Mouse (Mus musculus) testis, postnatal 14 days (tissue): ENCODE data around the gene Fam47c.

ENCODE experiments used
- DNase-seq: peaks from one replicate; pipeline ENCODE4 v3.0.0; 2021; ENCODE audit warnings: low spot score

Gene Fam47c

DNA sequence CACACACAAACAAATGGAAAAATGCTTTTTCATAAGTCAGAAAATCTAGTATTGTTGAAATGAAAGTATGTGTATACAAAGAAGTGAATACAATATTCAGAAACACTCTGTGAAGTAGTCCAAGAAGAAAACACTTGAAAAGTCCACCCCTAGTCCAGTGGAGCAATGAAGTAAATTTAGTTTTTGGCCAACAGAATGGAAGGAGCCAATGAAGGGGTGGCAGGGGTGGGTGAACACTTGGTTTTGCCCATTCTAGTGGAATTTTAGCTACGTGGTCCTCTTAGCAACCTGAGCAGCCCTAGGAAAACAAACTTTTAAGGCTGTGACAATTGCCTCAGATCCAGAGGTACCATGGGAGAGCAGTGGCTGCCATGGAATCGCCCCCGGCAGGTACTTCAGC, at the start of gene Fam47c:
Gene Fam47c (plus strand): TSS at position 301 of the 400 bp plus-strand sequence.
- DNase-seq = no peak

DNA sequence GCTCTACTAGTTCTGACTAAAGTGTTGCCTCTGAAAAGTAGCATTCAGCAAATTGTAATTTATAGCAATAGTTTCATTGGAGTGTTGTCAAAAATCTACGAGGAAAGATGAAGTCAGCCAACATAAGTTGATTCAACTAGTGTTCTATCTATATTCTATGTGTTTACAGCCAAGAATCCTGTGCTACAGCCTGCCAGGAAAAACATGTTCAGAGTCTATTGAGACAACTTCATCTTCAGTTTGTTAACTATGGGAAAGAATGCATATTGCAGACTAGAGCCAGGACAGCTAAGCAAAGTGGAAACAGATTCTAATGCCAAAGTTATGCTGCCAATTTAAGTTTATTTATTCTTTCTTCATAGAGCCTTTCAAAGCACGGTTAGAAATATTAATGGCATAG, 31.8 kb downstream of the Fam47c start:
- no peak for DNase-seq

DNA sequence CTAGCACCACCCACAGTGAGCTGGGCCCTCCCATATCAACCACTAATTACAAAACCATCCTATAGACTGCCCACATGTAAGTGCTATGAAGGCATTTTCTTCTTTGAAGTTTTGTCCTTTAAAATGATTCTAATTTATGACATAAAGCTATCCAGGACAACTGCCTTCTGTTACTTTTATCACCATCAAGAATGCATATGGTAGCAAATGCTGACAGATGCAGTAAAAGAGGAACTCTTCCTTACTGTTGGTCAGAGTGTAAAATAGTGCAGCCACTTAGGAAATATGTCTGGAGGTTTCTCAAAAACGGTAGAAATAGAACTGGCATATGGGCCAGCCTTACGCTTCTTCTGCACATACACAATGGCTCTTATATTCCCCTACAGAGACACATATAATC, 39.5 kb downstream of the Fam47c start:
- no peak for DNase-seq
